Mouse (Mus musculus) T-cell, adult 2 months (primary cell): ENCODE results near the gene Ttc39b.

ENCODE experiments used
- DNase-seq: peaks from one replicate; pipeline ENCODE4 v3.0.0; 2022; ENCODE audit warnings: low spot score

The Ttc39b gene

GRCm38 (mm10) chr4:83323910-83324684 lies at the start of gene Ttc39b:
Gene Ttc39b, minus strand, starts transcription at chr4:83324255.
- DNase-seq = peak; percentile 95

GRCm38 (mm10) chr4:83373381-83373780 lies 49.3 kb upstream of the Ttc39b start:
- no peak for DNase-seq

GRCm38 (mm10) chr4:83357738-83358137 lies 33.7 kb upstream of the Ttc39b start:
- no peak for DNase-seq

GRCm38 (mm10) chr4:83354786-83355185 lies 30.7 kb upstream of the Ttc39b start:
- no peak for DNase-seq

GRCm38 (mm10) chr4:83353949-83354348 lies 29.9 kb upstream of the Ttc39b start:
- DNase-seq = no peak

GRCm38 (mm10) chr4:83353276-83353675 lies 29.2 kb upstream of the Ttc39b start:
- no peak for DNase-seq

GRCm38 (mm10) chr4:83350719-83351118 lies 26.7 kb upstream of the Ttc39b start:
- DNase-seq = no peak

- DNase-seq = no peak
These were observed 24.9 kb upstream of the Ttc39b start for GRCm38 (mm10) chr4:83348970-83349369.

- peak; percentile 12 for DNase-seq
These were observed 19.8 kb upstream of the Ttc39b start for GRCm38 (mm10) chr4:83343895-83344294.

GRCm38 (mm10) chr4:83343146-83343823 lies 19.2 kb upstream of the Ttc39b start:
- DNase-seq = no peak

GRCm38 (mm10) chr4:83342268-83342970 lies 18.4 kb upstream of the Ttc39b start:
- no peak for DNase-seq

GRCm38 (mm10) chr4:83339393-83339792 lies 15.3 kb upstream of the Ttc39b start:
- DNase-seq = no peak

- no peak for DNase-seq
These were observed 13.7 kb upstream of the Ttc39b start for GRCm38 (mm10) chr4:83337717-83338116.

GRCm38 (mm10) chr4:83330369-83330768 lies 6.3 kb upstream of the Ttc39b start:
- no peak for DNase-seq

- no peak for DNase-seq
These were observed 5.6 kb upstream of the Ttc39b start for GRCm38 (mm10) chr4:83329615-83330014.

GRCm38 (mm10) chr4:83328026-83328945 lies 4.2 kb upstream of the Ttc39b start:
- DNase-seq = peak; percentile 38

GRCm38 (mm10) chr4:83327526-83327925 lies 3.5 kb upstream of the Ttc39b start:
- DNase-seq = peak; percentile 26

GRCm38 (mm10) chr4:83325366-83325765 lies 1.3 kb upstream of the Ttc39b start:
- DNase-seq = no peak

- peak; percentile 71 for DNase-seq
These were observed 703 bp downstream of the Ttc39b start for GRCm38 (mm10) chr4:83323201-83323903.

- DNase-seq = no peak
These were observed 4.3 kb downstream of the Ttc39b start for GRCm38 (mm10) chr4:83319736-83320135.

- no peak for DNase-seq
These were observed 5.3 kb downstream of the Ttc39b start for GRCm38 (mm10) chr4:83318758-83319157.
